Mouse (Mus musculus) megakaryocyte, embryonic 14.5 days (primary cell): ENCODE data around the gene Il24.

Experiments used
- FLI1 ChIP-seq: IDR thresholded peaks from 2 replicates; pipeline ENCODE4 v1.6.1; 2012; ENCODE audit warnings: low read length, inconsistent platforms, mixed read lengths
- GATA1 ChIP-seq: IDR thresholded peaks from 3 replicates; pipeline ENCODE4 v1.6.1; 2012; ENCODE audit warnings: mixed read lengths, low read length, inconsistent platforms, borderline replicate concordance

GRCm38 (mm10) chr1:130887354-130887753 lies at the start of gene Il24:
- TF ChIP-seq GATA1 (no peak), FLI1 (no peak)
